Mouse (Mus musculus): ENCODE measurements around the gene Schip1. TPM values are rescaled to one million over a fixed set of nuclear protein-coding genes. Genes with fewer than 3 reads are reported as not detected.

The Schip1 gene
- 34.6 and 37.1 TPM in 2 replicates for polyA plus RNA-seq (2014; fragmentation: Nextera tagmentation; extraction: Ambion mirVana)

GRCm38 (mm10) chr3:68064731-68065130, at the start of gene Schip1:
Gene Schip1 (plus strand): TSS chr3:68064802.
- Histone ChIP-seq H3K4me3 (ENCODE audit: low read depth, low read length) (no peak within 1 kb of the TSS), H3K27me3 (replicated peaks; ENCODE audit: control insufficient read depth, insufficient read depth, low read length) (no peaks in the 10 kb centered on the region), H3K9ac (ENCODE audit: low read depth, low read length) (no peak within 1 kb of the TSS), H3K36me3 (ENCODE audit: control insufficient read depth, insufficient read depth, low read length) (no peaks in the 10 kb centered on the region), H3K4me1 (ENCODE audit: control insufficient read depth, insufficient read depth, low read length) (no peaks in the 10 kb centered on the region), H3K27ac (replicated peaks; ENCODE audit: low read depth, low read length) (no peak within 1 kb of the TSS), H3K9me3 (ENCODE audit: control insufficient read depth, low read length) (no peaks in the 10 kb centered on the region), H3K4me2 (ENCODE audit: low read depth, low read length) (no peak within 1 kb of the TSS)
- WGBS = 20% methylated on average over 12 of the region's 12 CpGs
- peak; percentile 85 for DNase-seq (ENCODE audit: low spot score)
- 0 out of 2 replicates have a peak, but pooled peaks have one; percentile 26 for ATAC-seq (ENCODE audit: low read depth)

- Histone ChIP-seq H3K36me3 (ENCODE audit: control insufficient read depth, insufficient read depth, low read length) (no peaks in the 10 kb centered on the region), H3K4me3 (ENCODE audit: low read depth, low read length) (no peak overlapping the region), H3K4me2 (ENCODE audit: low read depth, low read length) (no peak overlapping the region), H3K4me1 (ENCODE audit: control insufficient read depth, insufficient read depth, low read length) (no peaks in the 10 kb centered on the region), H3K27me3 (replicated peaks; ENCODE audit: control insufficient read depth, insufficient read depth, low read length) (no peaks in the 10 kb centered on the region), H3K9me3 (ENCODE audit: control insufficient read depth, low read length) (no peaks in the 10 kb centered on the region), H3K9ac (ENCODE audit: low read depth, low read length) (no peak overlapping the region), H3K27ac (replicated peaks; ENCODE audit: low read depth, low read length) (no peak overlapping the region)
- 27% methylated on average over 1 of the region's 1 CpGs for WGBS
- DNase-seq (ENCODE audit: low spot score) (no peak), ATAC-seq (ENCODE audit: low read depth) (no peak)
These were observed 48.8 kb upstream of the Schip1 start for GRCm38 (mm10) chr3:68015786-68016185.

- ATAC-seq (ENCODE audit: low read depth) (no peak), DNase-seq (ENCODE audit: low spot score) (no peak)
- Histone ChIP-seq H3K4me2 (ENCODE audit: low read depth, low read length) (no peak overlapping the region), H3K9ac (ENCODE audit: low read depth, low read length) (no peak overlapping the region), H3K4me1 (ENCODE audit: control insufficient read depth, insufficient read depth, low read length) (no peaks in the 10 kb centered on the region), H3K9me3 (ENCODE audit: control insufficient read depth, low read length) (no peaks in the 10 kb centered on the region), H3K27ac (replicated peaks; ENCODE audit: low read depth, low read length) (no peak overlapping the region), H3K36me3 (ENCODE audit: control insufficient read depth, insufficient read depth, low read length) (no peaks in the 10 kb centered on the region), H3K27me3 (replicated peaks; ENCODE audit: control insufficient read depth, insufficient read depth, low read length) (no peaks in the 10 kb centered on the region), H3K4me3 (ENCODE audit: low read depth, low read length) (no peak overlapping the region)
- 58% methylated on average over 4 of the region's 4 CpGs for WGBS
These were observed 45.2 kb upstream of the Schip1 start for GRCm38 (mm10) chr3:68019401-68019800.

GRCm38 (mm10) chr3:68036097-68036496, 28.5 kb upstream of the Schip1 start:
- H3K4me1 ChIP-seq (ENCODE audit: control insufficient read depth, insufficient read depth, low read length) = no peaks in the 10 kb centered on the region

GRCm38 (mm10) chr3:68042951-68043350, 21.7 kb upstream of the Schip1 start:
- Histone ChIP-seq H3K4me1 (ENCODE audit: control insufficient read depth, insufficient read depth, low read length) (no peaks in the 10 kb centered on the region), H3K9ac (ENCODE audit: low read depth, low read length) (no peak overlapping the region), H3K4me3 (ENCODE audit: low read depth, low read length) (no peak overlapping the region), H3K36me3 (ENCODE audit: control insufficient read depth, insufficient read depth, low read length) (no peaks in the 10 kb centered on the region), H3K27me3 (replicated peaks; ENCODE audit: control insufficient read depth, insufficient read depth, low read length) (no peaks in the 10 kb centered on the region; the same call in 1 of the 2 replicates), H3K4me2 (ENCODE audit: low read depth, low read length) (no peak overlapping the region), H3K9me3 (ENCODE audit: control insufficient read depth, low read length) (no peaks in the 10 kb centered on the region), H3K27ac (replicated peaks; ENCODE audit: low read depth, low read length) (no peak overlapping the region)
- DNase-seq (ENCODE audit: low spot score) (no peak), ATAC-seq (ENCODE audit: low read depth) (no peak)
- 86% methylated on average over 2 of the region's 2 CpGs for WGBS

More at GRCm38 (mm10) chr3:68036097-68036496, 28.5 kb upstream of the Schip1 start:
- Histone ChIP-seq H3K4me2 (ENCODE audit: low read depth, low read length) (no peak overlapping the region), H3K27ac (replicated peaks; ENCODE audit: low read depth, low read length) (no peak overlapping the region), H3K36me3 (ENCODE audit: control insufficient read depth, insufficient read depth, low read length) (no peaks in the 10 kb centered on the region), H3K9me3 (ENCODE audit: control insufficient read depth, low read length) (no peaks in the 10 kb centered on the region), H3K4me3 (ENCODE audit: low read depth, low read length) (no peak overlapping the region), H3K9ac (ENCODE audit: low read depth, low read length) (no peak overlapping the region), H3K27me3 (replicated peaks; ENCODE audit: control insufficient read depth, insufficient read depth, low read length) (no peaks in the 10 kb centered on the region)
- DNase-seq (ENCODE audit: low spot score) (no peak), ATAC-seq (ENCODE audit: low read depth) (no peak)
- WGBS = 60% methylated on average over 3 of the region's 3 CpGs

- Histone ChIP-seq H3K27ac (replicated peaks; ENCODE audit: low read depth, low read length) (no peak overlapping the region), H3K4me1 (ENCODE audit: control insufficient read depth, insufficient read depth, low read length) (no peaks in the 10 kb centered on the region), H3K4me3 (ENCODE audit: low read depth, low read length) (no peak overlapping the region), H3K9ac (ENCODE audit: low read depth, low read length) (no peak overlapping the region), H3K9me3 (ENCODE audit: control insufficient read depth, low read length) (no peaks in the 10 kb centered on the region), H3K4me2 (ENCODE audit: low read depth, low read length) (no peak overlapping the region), H3K36me3 (ENCODE audit: control insufficient read depth, insufficient read depth, low read length) (no peaks in the 10 kb centered on the region), H3K27me3 (replicated peaks; ENCODE audit: control insufficient read depth, insufficient read depth, low read length) (no peaks in the 10 kb centered on the region; the same call in 1 of the 2 replicates)
- DNase-seq (ENCODE audit: low spot score) (peak; percentile 86), ATAC-seq (ENCODE audit: low read depth) (no peak)
- WGBS = 50% methylated on average over 9 of the region's 9 CpGs
These were observed 18.9 kb upstream of the Schip1 start for GRCm38 (mm10) chr3:68045475-68046416.

- no peak for ATAC-seq (ENCODE audit: low read depth)
- H3K9ac ChIP-seq (ENCODE audit: low read depth, low read length) = no peak overlapping the region
- no peak overlapping the region for H3K4me3 ChIP-seq (ENCODE audit: low read depth, low read length)
- peak; percentile 30 for DNase-seq (ENCODE audit: low spot score)
- no peaks in the 10 kb centered on the region for H3K36me3 ChIP-seq (ENCODE audit: control insufficient read depth, insufficient read depth, low read length)
- H3K9me3 ChIP-seq (ENCODE audit: control insufficient read depth, low read length) = no peaks in the 10 kb centered on the region
- H3K27ac ChIP-seq (replicated peaks; ENCODE audit: low read depth, low read length) = no peak overlapping the region
- H3K4me2 ChIP-seq (ENCODE audit: low read depth, low read length) = no peak overlapping the region
- 0 out of 2 replicates have a peak, but pooled peaks cover 8% of the 10 kb centered on the region for H3K27me3 ChIP-seq (replicated peaks; ENCODE audit: control insufficient read depth, insufficient read depth, low read length)
- WGBS = 48% methylated on average over 2 of the region's 2 CpGs
- H3K4me1 ChIP-seq (ENCODE audit: control insufficient read depth, insufficient read depth, low read length) = no peaks in the 10 kb centered on the region
These were observed 11.1 kb upstream of the Schip1 start for GRCm38 (mm10) chr3:68053538-68053937.

GRCm38 (mm10) chr3:68055071-68055470, 9.5 kb upstream of the Schip1 start:
- 0 out of 2 replicates have a peak, but pooled peaks cover 8% of the 10 kb centered on the region for H3K27me3 ChIP-seq (replicated peaks; ENCODE audit: control insufficient read depth, insufficient read depth, low read length)
- H3K36me3 ChIP-seq (ENCODE audit: control insufficient read depth, insufficient read depth, low read length) = no peaks in the 10 kb centered on the region
- no peak overlapping the region for H3K4me2 ChIP-seq (ENCODE audit: low read depth, low read length)
- H3K27ac ChIP-seq (replicated peaks; ENCODE audit: low read depth, low read length) = no peak overlapping the region
- no peak overlapping the region for H3K9ac ChIP-seq (ENCODE audit: low read depth, low read length)
- no peaks in the 10 kb centered on the region for H3K9me3 ChIP-seq (ENCODE audit: control insufficient read depth, low read length)
- ATAC-seq (ENCODE audit: low read depth) (no peak), DNase-seq (ENCODE audit: low spot score) (no peak)
- WGBS = 59% methylated on average over 13 of the region's 13 CpGs
- no peak overlapping the region for H3K4me3 ChIP-seq (ENCODE audit: low read depth, low read length)
- no peaks in the 10 kb centered on the region for H3K4me1 ChIP-seq (ENCODE audit: control insufficient read depth, insufficient read depth, low read length)
